Mouse (Mus musculus): Measurements from ENCODE around the gene Tcn2. TPM values are rescaled to one million over a fixed set of nuclear protein-coding genes. Genes with fewer than 3 reads are reported as not detected.
A peak's percentile ranks its signal among the peaks of the same experiment; 100 is the strongest.

Gene Tcn2
- polyA plus RNA-seq, 1 experiment = 27.4 TPM

- DNase-seq (ENCODE audit: low read depth) = no peak
- TF ChIP-seq CTCF (IDR thresholded peaks at IDR 0.05; ENCODE audit: borderline replicate concordance, extremely low read depth, insufficient read depth, insufficient read length) (no peak), POLR2A (IDR thresholded peaks at IDR 0.05; ENCODE audit: borderline replicate concordance, extremely low read depth, insufficient read depth, insufficient read length, poor library complexity, severe bottlenecking) (no peak)
Observed at GRCm38 (mm10) chr11:3910513-3911310, 21.2 kb downstream of the Tcn2 start.

DNA sequence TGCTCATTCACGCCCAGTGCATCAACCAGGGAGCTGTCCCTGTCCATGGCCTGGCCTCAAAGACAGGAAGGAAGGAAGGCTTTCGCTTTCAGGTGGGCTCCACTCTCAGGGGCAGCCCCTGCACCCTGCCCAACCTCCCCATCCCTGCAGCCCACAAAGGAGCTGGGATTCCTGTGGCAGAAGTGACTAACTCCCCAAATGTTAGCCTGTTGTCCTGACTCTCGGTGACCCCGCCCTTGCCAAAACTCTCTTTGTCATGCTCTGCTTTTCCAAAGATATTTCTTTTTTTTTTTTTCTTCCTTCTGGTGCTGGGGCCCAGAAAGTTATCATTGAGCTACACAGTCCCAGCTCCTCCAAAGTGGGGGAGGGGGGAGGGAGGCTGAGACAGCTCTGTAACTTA, 22.7 kb downstream of the Tcn2 start:
- TF ChIP-seq POLR2A (IDR thresholded peaks at IDR 0.05; ENCODE audit: borderline replicate concordance, extremely low read depth, insufficient read depth, insufficient read length, poor library complexity, severe bottlenecking) (no peak), CTCF (IDR thresholded peaks at IDR 0.05; ENCODE audit: borderline replicate concordance, extremely low read depth, insufficient read depth, insufficient read length) (no peak)
- DNase-seq (ENCODE audit: low read depth) = no peak

DNA sequence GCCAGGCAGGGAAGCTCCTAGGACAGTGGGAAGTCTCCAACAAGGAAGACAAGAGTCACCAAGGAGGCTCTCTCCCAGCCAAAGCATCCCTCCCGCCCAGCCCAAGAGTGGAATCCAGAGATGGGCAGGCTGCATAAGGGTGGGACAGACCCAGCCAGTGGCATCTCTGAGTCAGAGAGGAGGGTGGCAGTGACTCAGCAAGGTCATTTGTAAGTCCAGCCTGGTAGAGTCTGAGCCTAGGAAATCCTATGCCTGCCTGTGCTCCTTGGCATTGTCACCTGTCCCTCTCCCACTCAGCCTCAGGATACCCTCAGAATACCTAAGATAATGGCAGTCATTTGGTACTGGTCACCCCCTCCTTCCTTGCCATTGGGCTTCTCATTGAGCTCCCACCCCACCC, 26.5 kb downstream of the Tcn2 start:
- DNase-seq (ENCODE audit: low read depth) = no peak
- TF ChIP-seq CTCF (IDR thresholded peaks at IDR 0.05; ENCODE audit: borderline replicate concordance, extremely low read depth, insufficient read depth, insufficient read length) (no peak), POLR2A (IDR thresholded peaks at IDR 0.05; ENCODE audit: borderline replicate concordance, extremely low read depth, insufficient read depth, insufficient read length, poor library complexity, severe bottlenecking) (no peak)

DNA sequence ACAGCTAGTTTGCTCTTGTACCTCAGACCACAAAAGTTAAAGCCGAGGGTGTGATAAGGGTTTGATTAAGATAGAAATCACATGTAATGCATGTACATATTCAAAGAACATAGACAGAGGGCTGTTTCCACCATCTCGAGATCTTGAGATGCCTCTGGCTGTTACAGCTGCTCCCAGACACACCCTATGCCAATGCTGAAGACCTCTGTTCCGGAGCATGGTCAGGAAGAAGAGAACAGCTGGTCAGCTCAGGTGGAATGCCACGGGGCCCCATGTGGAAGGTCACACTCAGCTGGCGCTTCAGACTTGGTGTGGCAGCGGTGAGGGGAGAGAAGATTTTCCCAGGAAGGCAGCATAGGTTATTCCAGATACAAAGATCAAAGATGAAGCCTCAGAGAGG, 27.3 kb downstream of the Tcn2 start:
- DNase-seq (ENCODE audit: low read depth) = no peak
- TF ChIP-seq POLR2A (IDR thresholded peaks at IDR 0.05; ENCODE audit: borderline replicate concordance, extremely low read depth, insufficient read depth, insufficient read length, poor library complexity, severe bottlenecking) (no peak), CTCF (IDR thresholded peaks at IDR 0.05; ENCODE audit: borderline replicate concordance, extremely low read depth, insufficient read depth, insufficient read length) (no peak)

- DNase-seq (ENCODE audit: low read depth) = peak; percentile 28
- TF ChIP-seq POLR2A (IDR thresholded peaks at IDR 0.05; ENCODE audit: borderline replicate concordance, extremely low read depth, insufficient read depth, insufficient read length, poor library complexity, severe bottlenecking) (no peak), CTCF (IDR thresholded peaks at IDR 0.05; ENCODE audit: borderline replicate concordance, extremely low read depth, insufficient read depth, insufficient read length) (no peak)
Observed at GRCm38 (mm10) chr11:3903046-3903445, 28.9 kb downstream of the Tcn2 start.

- TF ChIP-seq CTCF (IDR thresholded peaks at IDR 0.05; ENCODE audit: borderline replicate concordance, extremely low read depth, insufficient read depth, insufficient read length) (no peak), POLR2A (IDR thresholded peaks at IDR 0.05; ENCODE audit: borderline replicate concordance, extremely low read depth, insufficient read depth, insufficient read length, poor library complexity, severe bottlenecking) (no peak)
- no peak for DNase-seq (ENCODE audit: low read depth)
Observed at GRCm38 (mm10) chr11:3902516-3902915, 29.4 kb downstream of the Tcn2 start.

GRCm38 (mm10) chr11:3900296-3900695, 31.7 kb downstream of the Tcn2 start:
- no peak for TF ChIP-seq CTCF (IDR thresholded peaks at IDR 0.05; ENCODE audit: borderline replicate concordance, extremely low read depth, insufficient read depth, insufficient read length)
- no peak for TF ChIP-seq POLR2A (IDR thresholded peaks at IDR 0.05; ENCODE audit: borderline replicate concordance, extremely low read depth, insufficient read depth, insufficient read length, poor library complexity, severe bottlenecking)
- no peak for DNase-seq (ENCODE audit: low read depth)

DNA sequence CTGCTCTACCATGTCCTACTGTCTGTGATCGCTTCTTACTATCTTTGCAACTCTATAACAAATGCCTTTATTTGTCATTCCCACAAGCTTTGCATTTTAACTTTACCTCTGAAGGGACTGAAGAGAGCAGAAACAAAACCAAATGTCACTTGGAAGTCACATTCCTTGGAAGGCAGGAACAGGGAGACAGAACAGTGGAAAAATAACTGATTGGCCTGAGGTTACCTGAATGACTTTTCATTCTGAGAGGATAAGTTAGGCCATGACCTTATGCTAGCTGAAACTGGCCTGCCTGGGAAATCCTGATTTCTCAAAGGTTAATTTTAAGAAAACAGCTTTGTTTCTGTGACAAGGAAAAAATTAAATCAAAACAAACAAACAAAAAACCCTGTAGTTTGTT, 36.0 kb downstream of the Tcn2 start:
- TF ChIP-seq POLR2A (IDR thresholded peaks at IDR 0.05; ENCODE audit: borderline replicate concordance, extremely low read depth, insufficient read depth, insufficient read length, poor library complexity, severe bottlenecking) (no peak), CTCF (IDR thresholded peaks at IDR 0.05; ENCODE audit: borderline replicate concordance, extremely low read depth, insufficient read depth, insufficient read length) (no peak)
- no peak for DNase-seq (ENCODE audit: low read depth)

- DNase-seq (ENCODE audit: low read depth) = no peak
- TF ChIP-seq POLR2A (IDR thresholded peaks at IDR 0.05; ENCODE audit: borderline replicate concordance, extremely low read depth, insufficient read depth, insufficient read length, poor library complexity, severe bottlenecking) (no peak), CTCF (IDR thresholded peaks at IDR 0.05; ENCODE audit: borderline replicate concordance, extremely low read depth, insufficient read depth, insufficient read length) (no peak)
Observed at GRCm38 (mm10) chr11:3895458-3895857, 36.5 kb downstream of the Tcn2 start.

DNA sequence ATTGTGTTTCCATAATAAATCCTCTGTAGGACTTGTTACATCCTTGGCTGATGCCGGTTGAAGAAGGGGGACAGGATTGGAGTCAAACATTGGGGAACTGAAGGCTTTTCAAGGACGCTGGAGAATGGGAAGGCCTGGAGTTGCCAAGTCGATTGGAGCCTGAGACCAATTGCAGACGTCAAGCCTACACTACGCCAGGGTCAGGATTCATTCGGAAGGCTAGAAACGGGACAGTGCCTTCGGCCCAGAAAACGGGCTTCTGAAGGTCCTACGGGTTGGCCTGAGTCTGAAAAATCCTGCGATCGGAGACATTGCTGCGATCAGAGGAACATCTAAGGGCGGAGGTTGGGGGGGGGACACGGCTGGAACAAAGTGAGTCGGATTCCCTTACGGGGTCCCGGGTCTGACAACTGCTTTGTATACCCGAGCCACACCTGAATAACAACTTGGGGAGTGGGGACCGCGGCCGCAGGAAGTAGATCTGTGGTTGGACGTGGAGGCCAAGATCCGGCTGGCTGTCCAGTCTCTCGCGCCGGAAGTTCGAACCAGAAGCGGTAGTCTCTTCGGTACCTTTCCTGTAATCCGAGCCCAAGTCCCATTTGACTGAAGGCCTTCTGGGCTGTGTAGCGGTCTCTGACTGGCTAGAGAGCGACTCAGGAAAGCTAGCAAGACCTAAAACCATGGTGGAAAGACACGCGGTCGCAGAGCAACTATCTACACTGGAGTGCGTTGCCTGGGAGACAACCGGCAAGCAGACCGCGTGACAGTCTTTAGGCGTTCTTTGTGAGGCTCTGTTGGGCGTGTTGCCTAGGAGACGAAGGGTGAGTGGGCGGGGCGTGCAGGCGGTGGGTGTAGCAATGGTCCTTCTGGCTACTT, 37.3 kb downstream of the Tcn2 start, which contains the start of the genes 4921536K21Rik and Dusp18:
TSS of gene 4921536K21Rik (minus strand) at position 693 of the 876 bp plus-strand sequence.
TSS of gene Dusp18 (plus strand) at position 835 of the 876 bp plus-strand sequence.
- DNase-seq (ENCODE audit: low read depth) = peak; percentile 98
- TF ChIP-seq CTCF (IDR thresholded peaks at IDR 0.05; ENCODE audit: borderline replicate concordance, extremely low read depth, insufficient read depth, insufficient read length) (no peak), POLR2A (IDR thresholded peaks at IDR 0.05; ENCODE audit: borderline replicate concordance, extremely low read depth, insufficient read depth, insufficient read length, poor library complexity, severe bottlenecking) (no peak; the same call in 1 of the 2 replicates)

- TF ChIP-seq CTCF (IDR thresholded peaks at IDR 0.05; ENCODE audit: borderline replicate concordance, extremely low read depth, insufficient read depth, insufficient read length) = no peak
- no peak for TF ChIP-seq POLR2A (IDR thresholded peaks at IDR 0.05; ENCODE audit: borderline replicate concordance, extremely low read depth, insufficient read depth, insufficient read length, poor library complexity, severe bottlenecking)
Observed at GRCm38 (mm10) chr11:3893970-3894369, 38.0 kb downstream of the Tcn2 start.

More at GRCm38 (mm10) chr11:3893970-3894369, 38.0 kb downstream of the Tcn2 start:
- no peak for DNase-seq (ENCODE audit: low read depth)

All from brain, embryonic 14.5 days (tissue).